Mouse (Mus musculus): ENCODE data around the gene Emid1. TPM values are rescaled to one million over a fixed set of nuclear protein-coding genes. Genes with fewer than 3 reads are reported as not detected.

Emid1 gene
- polyA plus RNA-seq, 1 experiment from 2014 or later, result 31.9 TPM

DNA sequence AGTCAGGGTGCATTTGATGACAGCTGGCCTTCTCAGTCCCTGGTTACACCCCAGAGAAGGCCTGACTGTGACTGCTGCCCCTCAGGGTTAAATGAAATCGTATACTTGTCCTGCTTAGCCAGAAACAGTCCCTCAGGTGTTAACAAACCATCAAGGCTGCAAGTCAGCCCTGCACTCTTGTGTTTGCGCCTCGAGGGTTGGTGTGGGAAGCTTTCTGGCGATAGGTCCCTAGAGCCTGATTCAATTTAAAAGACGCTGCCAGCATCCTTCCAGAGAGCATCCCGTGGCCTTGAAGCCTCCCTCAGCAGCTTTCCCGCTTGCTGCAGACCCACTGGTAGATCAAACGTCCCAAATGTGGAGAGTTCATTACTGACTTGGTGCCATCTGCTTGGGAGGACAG, 27.3 kb upstream of the Emid1 start:
- Histone ChIP-seq H3K36me3 (no peaks in the 10 kb centered on the region), H3K27me3 (ENCODE audit: insufficient read depth, poor library complexity, severe bottlenecking) (no peaks in the 10 kb centered on the region), H3K4me3 (no peak overlapping the region), H3K27ac (no peak overlapping the region), H3K9me3 (no peaks in the 10 kb centered on the region), H3K4me1 (replicated peaks) (peaks cover 24% of the 10 kb centered on the region)
- no peak for DNase-seq (ENCODE audit: low spot score)
- 45% methylated on average over 8 of the region's 8 CpGs for WGBS

DNA sequence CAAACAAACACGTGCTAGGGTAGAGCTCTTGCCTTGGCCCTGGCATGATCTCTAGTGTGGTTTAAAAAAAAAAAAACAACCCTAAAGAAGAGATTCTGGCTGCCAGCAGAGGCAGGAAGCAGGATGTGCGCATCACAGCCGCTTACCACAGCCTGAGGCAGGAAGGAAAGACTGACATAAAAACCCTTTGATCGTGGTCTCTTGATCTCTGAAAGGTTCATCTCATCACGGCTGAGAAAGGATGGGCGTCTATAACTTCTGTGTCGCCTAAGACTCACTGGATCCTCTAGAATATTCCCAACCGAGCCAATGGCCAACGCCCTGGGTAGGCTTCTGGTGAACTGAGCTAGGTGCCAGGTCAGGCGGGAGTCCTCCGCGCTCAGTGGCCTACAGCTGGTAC, 25.1 kb upstream of the Emid1 start:
- H3K27ac ChIP-seq, result 0 out of 2 replicates have a peak overlapping the region, but pooled peaks have one; percentile 6
- H3K27me3 ChIP-seq (ENCODE audit: insufficient read depth, poor library complexity, severe bottlenecking), result no peaks in the 10 kb centered on the region
- no peaks in the 10 kb centered on the region for H3K9me3 ChIP-seq
- H3K4me1 ChIP-seq (replicated peaks), result peaks cover 25% of the 10 kb centered on the region
- no peak overlapping the region for H3K4me3 ChIP-seq
- no peak for DNase-seq (ENCODE audit: low spot score)
- H3K36me3 ChIP-seq, result no peaks in the 10 kb centered on the region
- 83% methylated on average over 12 of the region's 12 CpGs for WGBS

DNA sequence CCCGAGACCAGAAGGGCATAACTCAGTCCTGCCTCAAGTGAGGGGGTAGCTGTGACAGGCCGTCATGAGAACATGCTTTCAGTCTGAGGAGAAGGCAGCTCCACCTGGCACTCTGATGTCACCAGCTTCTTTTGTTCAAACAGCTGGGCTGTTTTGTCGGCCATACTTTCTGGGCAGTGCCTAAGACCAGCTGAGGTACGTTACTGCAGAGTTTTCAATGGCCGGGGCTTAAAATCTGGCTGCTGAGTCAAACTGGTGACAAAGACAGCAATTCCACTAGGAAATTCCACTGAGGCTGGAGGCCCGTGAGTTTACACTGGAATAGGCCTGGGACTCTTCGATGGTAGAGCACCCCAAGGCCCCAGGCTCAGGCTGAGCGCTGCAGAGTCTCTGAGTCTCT, 24.6 kb upstream of the Emid1 start:
- DNase-seq (ENCODE audit: low spot score), result no peak
- Histone ChIP-seq H3K36me3 (no peaks in the 10 kb centered on the region), H3K27ac (0 out of 2 replicates have a peak overlapping the region, but pooled peaks have one; percentile 6), H3K27me3 (ENCODE audit: insufficient read depth, poor library complexity, severe bottlenecking) (no peaks in the 10 kb centered on the region), H3K4me3 (no peak overlapping the region), H3K4me1 (replicated peaks) (peaks cover 21% of the 10 kb centered on the region), H3K9me3 (no peaks in the 10 kb centered on the region)
- 80% methylated on average over 8 of the region's 8 CpGs for WGBS

DNA sequence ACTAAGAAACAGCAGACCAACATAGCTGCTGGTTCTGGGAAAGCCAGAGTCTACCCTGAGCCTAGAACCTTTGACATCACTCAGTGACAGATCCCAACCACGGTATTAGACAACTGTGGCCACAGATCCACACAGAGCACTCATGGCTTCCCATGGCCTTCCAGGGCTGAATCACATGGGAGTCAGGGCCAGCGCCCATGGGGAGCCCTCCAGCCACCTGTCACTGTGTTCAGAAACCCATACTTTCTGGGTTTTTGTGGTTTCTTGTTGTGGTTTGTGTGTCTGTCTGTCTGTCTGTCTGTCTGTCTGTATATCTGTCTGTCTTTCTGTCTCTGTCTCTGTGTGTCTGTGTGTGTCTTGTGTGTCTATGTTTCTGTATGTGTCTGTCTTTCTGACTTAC, 23.8 kb upstream of the Emid1 start:
- H3K4me1 ChIP-seq (replicated peaks), result peaks cover 21% of the 10 kb centered on the region
- 83% methylated on average over 2 of the region's 2 CpGs for WGBS
- DNase-seq (ENCODE audit: low spot score), result no peak
- H3K9me3 ChIP-seq, result no peaks in the 10 kb centered on the region
- H3K4me3 ChIP-seq, result no peak overlapping the region
- H3K27ac ChIP-seq, result no peak overlapping the region
- H3K27me3 ChIP-seq (ENCODE audit: insufficient read depth, poor library complexity, severe bottlenecking), result no peaks in the 10 kb centered on the region
- no peaks in the 10 kb centered on the region for H3K36me3 ChIP-seq

DNA sequence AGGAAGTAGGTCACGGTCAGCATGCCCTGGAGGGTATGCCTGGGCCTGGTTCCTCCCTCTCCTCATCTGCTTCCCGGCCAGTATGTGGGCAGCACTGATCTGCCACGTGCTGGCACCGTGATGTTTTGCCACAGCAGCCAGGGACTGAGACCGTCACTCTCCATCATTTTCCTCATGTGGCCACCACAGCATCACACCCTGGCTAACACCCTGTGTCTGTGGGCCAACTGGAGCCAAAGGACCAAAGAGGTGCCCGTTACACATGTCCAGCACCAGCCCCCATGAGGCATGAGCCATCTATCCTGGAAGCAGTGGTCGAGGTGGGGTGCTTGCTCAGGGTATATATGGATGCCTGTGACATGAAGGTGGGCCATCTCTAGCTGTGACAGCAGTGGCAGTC, 23.1 kb upstream of the Emid1 start:
- Histone ChIP-seq H3K27ac (no peak overlapping the region), H3K4me3 (no peak overlapping the region), H3K9me3 (no peaks in the 10 kb centered on the region), H3K4me1 (replicated peaks) (peaks cover 21% of the 10 kb centered on the region), H3K36me3 (no peaks in the 10 kb centered on the region), H3K27me3 (ENCODE audit: insufficient read depth, poor library complexity, severe bottlenecking) (no peaks in the 10 kb centered on the region)
- DNase-seq (ENCODE audit: low spot score), result no peak
- WGBS, result 92% methylated on average over 7 of the region's 7 CpGs

DNA sequence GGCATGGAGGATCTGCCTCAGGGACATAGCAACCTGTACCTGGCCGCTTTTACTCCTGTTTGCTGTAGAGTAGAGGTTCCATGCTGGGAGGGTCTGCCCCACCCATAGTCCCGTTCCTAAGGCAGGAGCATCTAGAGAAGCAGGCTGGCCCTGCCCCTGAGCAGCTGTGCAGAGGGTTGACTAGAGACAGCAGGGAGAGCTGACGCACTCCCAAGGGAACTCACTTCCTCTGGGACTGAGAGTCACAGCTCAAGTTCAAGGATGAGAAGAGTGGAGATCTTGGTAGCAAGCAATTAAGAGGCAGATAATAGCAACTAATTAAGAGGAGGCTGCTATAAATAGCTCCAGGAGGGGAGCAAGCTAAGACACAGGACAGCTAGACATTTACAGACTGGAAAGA, 20.8 kb upstream of the Emid1 start:
- H3K27me3 ChIP-seq (ENCODE audit: insufficient read depth, poor library complexity, severe bottlenecking), result no peaks in the 10 kb centered on the region
- 57% methylated on average over 3 of the region's 3 CpGs for WGBS
- no peaks in the 10 kb centered on the region for H3K9me3 ChIP-seq
- no peak overlapping the region for H3K4me3 ChIP-seq
- peaks cover 9% of the 10 kb centered on the region for H3K4me1 ChIP-seq (replicated peaks)
- H3K36me3 ChIP-seq, result no peaks in the 10 kb centered on the region
- no peak overlapping the region for H3K27ac ChIP-seq
- DNase-seq (ENCODE audit: low spot score), result no peak

DNA sequence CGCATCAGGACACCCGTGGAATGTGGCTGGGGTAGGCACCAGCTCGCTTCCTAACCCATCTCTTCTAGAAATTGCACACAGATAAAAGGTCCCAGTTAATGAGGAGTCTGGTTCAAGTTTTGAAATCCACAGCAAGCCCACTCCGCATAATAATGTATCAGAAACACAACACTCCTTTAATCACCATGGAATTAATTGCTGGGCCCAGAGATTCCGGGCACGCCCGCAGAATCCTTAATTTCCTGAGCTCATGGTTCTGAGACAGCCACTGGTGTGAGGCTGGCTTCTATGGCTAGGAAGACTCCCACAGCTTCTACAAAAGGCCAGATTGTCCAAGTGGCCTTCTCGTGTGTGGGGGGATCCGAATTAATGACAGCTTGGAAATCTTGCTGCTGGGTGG, 15.3 kb upstream of the Emid1 start:
- Histone ChIP-seq H3K27me3 (ENCODE audit: insufficient read depth, poor library complexity, severe bottlenecking) (peaks cover 14% of the 10 kb centered on the region; the same call in 1 of the 2 replicates), H3K27ac (0 out of 2 replicates have a peak overlapping the region, but pooled peaks have one; percentile 24), H3K36me3 (no peaks in the 10 kb centered on the region), H3K4me1 (replicated peaks) (peaks cover 23% of the 10 kb centered on the region), H3K9me3 (no peaks in the 10 kb centered on the region), H3K4me3 (no peak overlapping the region)
- no peak for DNase-seq (ENCODE audit: low spot score)
- 87% methylated on average over 9 of the region's 9 CpGs for WGBS

DNA sequence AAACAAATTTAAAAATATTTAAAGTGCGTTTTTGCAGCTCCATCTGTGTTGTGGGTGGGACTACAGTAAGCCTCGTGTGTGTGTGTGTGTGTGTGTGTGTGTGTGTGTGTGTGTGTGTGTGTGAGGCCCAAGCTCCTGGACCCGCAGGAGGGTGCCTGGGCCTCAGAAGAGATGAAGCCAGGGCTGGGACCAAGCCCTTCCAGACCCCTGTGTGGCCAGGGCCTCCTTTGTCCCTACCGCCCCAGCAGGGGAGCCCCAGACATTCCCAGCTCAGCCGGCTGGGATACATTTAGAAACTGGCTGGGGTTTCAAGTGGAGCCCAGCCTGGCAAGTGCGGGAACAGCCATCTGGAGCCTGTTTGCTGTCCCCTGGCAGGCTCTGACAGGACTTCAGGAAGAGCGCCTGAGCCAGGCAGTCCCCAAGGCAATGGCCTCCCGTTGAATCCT, 13.4 kb upstream of the Emid1 start:
- Histone ChIP-seq H3K9me3 (peaks cover 7% of the 10 kb centered on the region), H3K4me3 (no peak overlapping the region), H3K27me3 (ENCODE audit: insufficient read depth, poor library complexity, severe bottlenecking) (peaks cover 14% of the 10 kb centered on the region; the same call in 1 of the 2 replicates), H3K36me3 (no peaks in the 10 kb centered on the region), H3K4me1 (replicated peaks) (peaks cover 23% of the 10 kb centered on the region), H3K27ac (peak overlapping the region; percentile 78)
- no peak for DNase-seq (ENCODE audit: low spot score)
- 19% methylated on average over 8 of the region's 8 CpGs for WGBS

DNA sequence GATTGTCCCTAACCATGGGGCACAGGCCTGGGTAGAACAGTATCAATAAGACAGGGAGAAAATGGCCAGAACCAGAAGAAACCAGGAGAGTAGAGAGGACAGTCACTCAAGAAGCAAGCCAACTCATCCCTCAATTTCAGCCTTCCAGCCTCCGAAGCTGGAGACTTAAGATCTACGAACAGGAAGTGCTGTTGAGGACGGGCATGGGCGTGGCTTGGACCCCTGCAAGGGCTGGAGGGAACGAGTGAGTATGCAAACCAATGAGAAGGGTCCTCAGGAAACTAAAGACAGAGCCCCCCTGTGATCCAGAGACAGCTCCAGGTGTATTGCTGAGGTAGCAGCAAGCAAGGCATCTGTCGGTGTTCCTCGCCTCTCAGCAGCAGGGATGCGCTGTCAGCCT, 12.3 kb upstream of the Emid1 start:
- H3K4me3 ChIP-seq, result no peak overlapping the region
- H3K27ac ChIP-seq, result peak overlapping the region; percentile 67
- WGBS, result 24% methylated on average over 8 of the region's 8 CpGs
- H3K36me3 ChIP-seq, result no peaks in the 10 kb centered on the region
- H3K27me3 ChIP-seq (ENCODE audit: insufficient read depth, poor library complexity, severe bottlenecking), result peaks cover 14% of the 10 kb centered on the region; the same call in 1 of the 2 replicates
- peaks cover 23% of the 10 kb centered on the region for H3K4me1 ChIP-seq (replicated peaks)
- no peak for DNase-seq (ENCODE audit: low spot score)
- peaks cover 7% of the 10 kb centered on the region for H3K9me3 ChIP-seq

DNA sequence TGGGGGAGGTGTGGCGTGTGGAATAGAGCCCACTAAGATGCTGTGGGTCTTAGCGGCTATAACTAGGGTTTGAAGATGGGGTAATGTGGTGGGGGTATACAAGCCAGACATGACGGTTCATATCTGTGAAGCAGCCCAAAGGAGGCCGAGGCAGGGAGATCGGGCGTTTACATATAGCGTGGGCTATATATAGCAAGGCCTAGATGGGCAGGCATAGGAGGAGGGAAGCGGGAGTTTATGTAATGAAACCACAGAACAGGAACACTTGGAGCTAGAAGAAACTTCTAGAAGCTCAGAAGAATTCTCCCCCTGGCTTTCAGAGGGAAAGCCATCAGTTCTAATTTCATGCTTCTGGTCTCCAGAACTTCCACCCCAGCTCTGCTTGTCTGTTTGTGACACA, 11.4 kb upstream of the Emid1 start:
- H3K9me3 ChIP-seq, result peaks cover 7% of the 10 kb centered on the region
- no peak overlapping the region for H3K27ac ChIP-seq
- H3K4me3 ChIP-seq, result no peak overlapping the region
- peaks cover 14% of the 10 kb centered on the region; the same call in 1 of the 2 replicates for H3K27me3 ChIP-seq (ENCODE audit: insufficient read depth, poor library complexity, severe bottlenecking)
- no peak for DNase-seq (ENCODE audit: low spot score)
- WGBS, result 96% methylated on average over 8 of the region's 8 CpGs
- H3K36me3 ChIP-seq, result no peaks in the 10 kb centered on the region
- H3K4me1 ChIP-seq (replicated peaks), result peaks cover 23% of the 10 kb centered on the region

DNA sequence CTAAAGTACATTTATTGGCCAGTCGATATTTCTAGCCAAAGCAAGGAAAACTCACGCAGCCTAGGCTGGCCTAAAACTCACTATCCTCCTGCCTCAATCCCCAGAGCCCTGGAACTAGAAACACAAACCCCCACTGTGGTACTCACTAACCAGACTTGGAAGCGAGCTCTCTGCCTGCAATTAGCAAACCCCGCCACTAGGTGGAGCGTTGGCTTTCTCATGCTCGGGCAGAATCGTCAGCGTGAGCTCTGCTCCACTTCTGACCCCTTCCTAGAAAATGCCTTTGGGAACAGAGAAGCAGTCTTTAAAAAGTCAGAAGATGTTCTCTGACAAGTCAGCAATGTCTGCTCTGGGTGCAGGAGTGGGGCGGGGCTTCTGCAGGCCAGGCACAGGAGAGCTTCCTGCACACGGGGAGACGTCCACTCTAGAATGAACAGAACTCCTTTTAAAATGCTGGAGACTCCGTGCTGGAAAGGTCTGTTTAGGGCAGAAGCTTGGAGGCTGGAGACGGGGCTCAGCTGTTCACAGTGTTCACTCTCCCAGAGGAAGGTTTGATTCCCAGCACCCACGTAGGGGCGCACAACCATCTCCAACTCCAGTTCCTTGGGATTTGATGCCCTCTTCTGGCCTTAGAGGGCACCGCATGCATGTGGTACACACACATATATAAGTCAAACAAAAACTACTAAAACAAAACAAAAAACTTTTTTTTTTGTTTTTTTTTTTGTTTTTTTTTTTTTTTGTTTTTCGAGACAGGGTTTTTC, 8.8 kb upstream of the Emid1 start:
- H3K9me3 ChIP-seq, result peaks cover 7% of the 10 kb centered on the region
- DNase-seq (ENCODE audit: low spot score), result no peak
- H3K27me3 ChIP-seq (ENCODE audit: insufficient read depth, poor library complexity, severe bottlenecking), result peaks cover 14% of the 10 kb centered on the region; the same call in 1 of the 2 replicates
- H3K4me3 ChIP-seq, result no peak overlapping the region
- peaks cover 32% of the 10 kb centered on the region for H3K4me1 ChIP-seq (replicated peaks)
- H3K36me3 ChIP-seq, result no peaks in the 10 kb centered on the region
- 74% methylated on average over 17 of the region's 17 CpGs for WGBS
- H3K27ac ChIP-seq, result no peak overlapping the region

DNA sequence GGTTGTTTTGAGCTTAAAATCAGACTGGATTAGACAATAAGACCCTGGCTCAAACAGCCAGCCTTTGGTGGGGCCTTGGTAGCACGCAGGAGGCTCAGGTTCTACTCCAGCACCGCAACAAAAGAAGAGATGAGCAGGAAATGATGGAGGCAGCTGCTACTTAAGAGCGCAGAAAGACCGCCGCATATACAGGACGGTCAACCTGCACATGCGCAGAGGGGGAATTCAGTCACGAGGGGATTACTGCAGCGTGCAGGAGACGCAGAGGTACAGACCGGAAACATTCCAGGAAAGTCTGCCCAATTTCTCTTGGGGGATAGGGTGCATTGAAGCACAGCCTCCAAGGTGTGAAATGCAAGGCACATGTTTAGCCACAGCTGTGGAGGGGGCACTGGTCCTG, 6.0 kb upstream of the Emid1 start:
- no peak overlapping the region for H3K4me3 ChIP-seq
- DNase-seq (ENCODE audit: low spot score), result no peak
- H3K9me3 ChIP-seq, result peaks cover 7% of the 10 kb centered on the region
- no peaks in the 10 kb centered on the region for H3K36me3 ChIP-seq
- 0 out of 2 replicates have a peak, but pooled peaks cover 5% of the 10 kb centered on the region for H3K27me3 ChIP-seq (ENCODE audit: insufficient read depth, poor library complexity, severe bottlenecking)
- WGBS, result 88% methylated on average over 11 of the region's 11 CpGs
- peaks cover 26% of the 10 kb centered on the region for H3K4me1 ChIP-seq (replicated peaks)
- H3K27ac ChIP-seq, result no peak overlapping the region

DNA sequence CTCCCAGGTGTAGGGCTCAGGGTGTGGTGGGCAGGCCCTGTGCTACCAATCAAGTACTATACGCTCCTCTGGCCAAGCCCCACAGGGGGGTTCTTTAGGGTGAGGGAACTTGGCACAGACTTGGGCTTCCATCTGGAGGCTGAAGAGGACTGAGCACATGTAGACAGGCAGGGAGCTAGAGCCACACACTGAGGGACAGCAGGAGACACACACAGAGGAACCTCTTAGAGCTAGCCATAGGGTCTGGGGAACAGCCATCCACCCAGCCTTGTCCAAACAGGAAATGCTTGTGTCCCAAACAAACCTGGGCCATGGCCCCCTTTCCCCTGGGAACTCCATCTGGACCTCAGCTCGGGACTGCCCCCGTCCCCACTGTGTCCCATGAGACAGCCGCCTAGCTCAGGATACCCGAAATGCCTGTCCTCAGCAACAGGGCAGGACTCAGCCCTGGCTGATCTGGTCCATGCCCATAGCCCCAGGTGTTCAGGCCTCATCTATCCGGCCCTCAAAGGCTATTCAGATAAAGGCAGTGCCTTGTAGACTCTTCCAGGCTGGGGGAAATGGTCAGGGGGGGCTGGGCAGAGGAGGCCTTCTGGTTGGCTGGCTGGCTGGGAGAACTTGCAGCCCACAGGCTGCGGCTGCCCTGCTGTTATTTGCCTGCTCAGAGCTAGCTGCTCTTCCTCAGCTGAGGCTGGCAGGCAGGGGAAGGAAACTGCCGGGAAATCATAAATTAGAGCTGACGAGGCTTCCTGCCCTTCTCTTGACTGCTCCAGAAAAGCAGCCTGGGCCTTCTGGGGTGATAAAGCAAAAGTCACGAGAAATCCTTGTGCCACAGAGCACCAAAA, 3.1 kb upstream of the Emid1 start:
- WGBS, result 39% methylated on average over 10 of the region's 10 CpGs
- Histone ChIP-seq H3K27me3 (ENCODE audit: insufficient read depth, poor library complexity, severe bottlenecking) (peaks cover 22% of the 10 kb centered on the region), H3K9me3 (no peaks in the 10 kb centered on the region), H3K4me3 (no peak overlapping the region), H3K27ac (peak overlapping the region; percentile 37; the same call in 1 of the 2 replicates), H3K4me1 (replicated peaks) (peaks cover 52% of the 10 kb centered on the region), H3K36me3 (no peaks in the 10 kb centered on the region)
- DNase-seq (ENCODE audit: low spot score), result no peak

All from hindbrain, embryonic 10.5 days (tissue).